Mouse (Mus musculus) heart, embryonic 16.5 days (tissue): Measurements from ENCODE around the gene Angptl8. TPM values are rescaled to one million over a fixed set of nuclear protein-coding genes. Genes with fewer than 3 reads are reported as not detected.

ENCODE experiments used
- ATAC-seq: fragments of 200-750 bp; cut with Nextera tagmentation; replicated peaks from 2 replicates; pipeline ENCODE4 v1.8.0; 2017; ENCODE audit warnings: moderate number of reproducible peaks; ENCODE audit not compliant: insufficient read depth, low FRiP score; ENCODE audit errors: extremely low read depth
- H3K27ac ChIP-seq: fragments of 300-500 bp; sonication (generic); 2 replicates; pipeline ENCODE4 v1.5.1; 2014; ENCODE audit warnings: mild to moderate bottlenecking, low read length, control low read depth, moderate library complexity
- H3K27me3 ChIP-seq: fragments of 300-500 bp; sonication (generic); 2 replicates; pipeline ENCODE4 v1.6.1; 2014; ENCODE audit warnings: low read length, mixed read lengths; ENCODE audit not compliant: control insufficient read depth, insufficient read depth
- H3K36me3 ChIP-seq: fragments of 300-500 bp; sonication (generic); 2 replicates; pipeline ENCODE4 v1.6.1; 2014; ENCODE audit not compliant: control insufficient read depth, insufficient read depth
- H3K4me1 ChIP-seq: fragments of 300-500 bp; sonication (generic); 2 replicates; pipeline ENCODE4 v1.6.1; 2014; ENCODE audit warnings: low read length, mixed read lengths; ENCODE audit not compliant: control insufficient read depth, insufficient read depth
- H3K4me2 ChIP-seq: fragments of 300-500 bp; sonication (generic); 2 replicates; pipeline ENCODE4 v1.6.1; 2014; ENCODE audit warnings: low read depth, mild to moderate bottlenecking, control low read depth, low read length
- H3K4me3 ChIP-seq: fragments of 300-500 bp; sonication (generic); 2 replicates; pipeline ENCODE4 v1.5.1; 2014; ENCODE audit warnings: mild to moderate bottlenecking, control low read depth, low read length
- H3K9ac ChIP-seq: fragments of 300-500 bp; sonication (generic); 2 replicates; pipeline ENCODE4 v1.6.1; 2014; ENCODE audit warnings: low read length, control low read depth
- H3K9me3 ChIP-seq: fragments of 300-500 bp; sonication (generic); replicated peaks from 2 replicates; pipeline ENCODE4 v1.6.1; 2016; ENCODE audit warnings: low read length; ENCODE audit not compliant: control insufficient read depth
- WGBS: fragments of 180-500 bp; shearing (Covaris S2); extraction: QIAGEN DNeasy Blood & Tissue Kit; methylation state at CpG from one replicate; pipeline ENCODE4 v1.1.7; 2014; 5-methylcytosine and 5-hydroxymethylcytosine counted together
- polyA plus RNA-seq: library from polyadenylated mRNA; unstranded; fragments of >200 nt; fragmentation: Nextera tagmentation; extraction: Ambion mirVana; gene quantifications from 2 replicates; pipeline ENCODE4 v1.2.1, GENCODE M21; 2015

The Angptl8 gene
- polyA plus RNA-seq, 1 experiment from 2014 or later, result 1.7 TPM

DNA sequence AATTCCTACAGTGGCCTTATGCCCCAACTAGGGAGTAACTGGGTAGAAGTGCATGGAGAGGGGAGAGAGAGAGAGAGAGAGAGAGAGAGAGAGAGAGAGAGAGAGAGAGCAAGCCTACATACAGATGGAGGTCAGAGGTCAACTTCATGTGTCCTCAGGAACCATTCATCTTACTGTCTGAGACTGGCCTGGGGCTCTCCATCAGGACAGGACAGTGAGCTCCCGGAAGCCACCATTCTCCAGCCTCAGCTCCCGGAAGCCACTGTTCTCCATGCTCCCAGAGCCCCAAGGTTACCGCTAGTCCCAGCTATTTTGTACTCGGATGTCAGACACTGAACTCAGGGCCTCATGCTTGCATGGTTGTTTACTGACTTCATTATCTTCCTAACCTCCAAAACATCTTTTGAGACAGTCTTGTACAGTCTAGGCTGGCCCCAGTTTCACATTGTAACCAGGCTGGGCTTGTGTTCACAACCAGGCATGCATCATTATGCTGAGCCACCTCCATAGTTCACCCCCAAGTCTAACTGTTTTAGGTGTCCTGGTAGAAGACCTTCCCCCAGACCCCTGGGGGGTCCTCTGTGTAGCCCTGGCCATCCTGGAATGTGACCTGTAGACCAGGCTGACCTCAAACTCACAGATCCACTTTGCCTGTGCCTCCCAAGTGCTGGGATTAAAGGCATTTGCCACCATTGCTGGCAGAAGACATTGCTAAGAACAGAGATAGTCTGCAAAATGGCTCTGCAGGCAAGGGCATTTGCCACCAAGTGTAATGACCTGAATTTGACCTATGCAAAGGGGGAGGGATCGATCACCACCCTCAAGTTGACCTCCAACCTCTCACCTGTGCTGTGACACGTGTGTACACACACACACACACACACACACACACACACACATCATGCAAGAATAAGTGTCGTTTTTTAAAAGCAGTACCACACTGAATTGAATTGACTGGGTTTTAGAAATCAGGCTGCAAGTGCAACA, 14.7 kb downstream of the Angptl8 start:
- WGBS, result 66% methylated on average over 7 of the region's 7 CpGs
- peak overlapping the region; percentile 19; the same call in 1 of the 2 replicates for H3K27ac ChIP-seq
- H3K9ac ChIP-seq, result no peak overlapping the region
- peak overlapping the region; percentile 63; the same call in 1 of the 2 replicates for H3K4me2 ChIP-seq
- no peaks in the 10 kb centered on the region for H3K27me3 ChIP-seq
- no peak overlapping the region; the same call in 1 of the 2 replicates for H3K4me3 ChIP-seq
- H3K9me3 ChIP-seq, result no peaks in the 10 kb centered on the region
- ATAC-seq, result no peak
- no peaks in the 10 kb centered on the region; the same call in 1 of the 2 replicates for H3K36me3 ChIP-seq
- H3K4me1 ChIP-seq, result peaks cover 24% of the 10 kb centered on the region

- WGBS, result 81% methylated on average over 3 of the region's 3 CpGs
- Histone ChIP-seq H3K9ac (peak overlapping the region; percentile 83), H3K9me3 (no peaks in the 10 kb centered on the region), H3K27ac (peak overlapping the region; percentile 71), H3K4me3 (peak overlapping the region; percentile 67), H3K4me1 (peaks cover 19% of the 10 kb centered on the region), H3K4me2 (peak overlapping the region; percentile 63), H3K36me3 (no peaks in the 10 kb centered on the region), H3K27me3 (no peaks in the 10 kb centered on the region)
- no peak for ATAC-seq
These were observed 15.8 kb downstream of the Angptl8 start for GRCm38 (mm10) chr9:21851084-21851483.

DNA sequence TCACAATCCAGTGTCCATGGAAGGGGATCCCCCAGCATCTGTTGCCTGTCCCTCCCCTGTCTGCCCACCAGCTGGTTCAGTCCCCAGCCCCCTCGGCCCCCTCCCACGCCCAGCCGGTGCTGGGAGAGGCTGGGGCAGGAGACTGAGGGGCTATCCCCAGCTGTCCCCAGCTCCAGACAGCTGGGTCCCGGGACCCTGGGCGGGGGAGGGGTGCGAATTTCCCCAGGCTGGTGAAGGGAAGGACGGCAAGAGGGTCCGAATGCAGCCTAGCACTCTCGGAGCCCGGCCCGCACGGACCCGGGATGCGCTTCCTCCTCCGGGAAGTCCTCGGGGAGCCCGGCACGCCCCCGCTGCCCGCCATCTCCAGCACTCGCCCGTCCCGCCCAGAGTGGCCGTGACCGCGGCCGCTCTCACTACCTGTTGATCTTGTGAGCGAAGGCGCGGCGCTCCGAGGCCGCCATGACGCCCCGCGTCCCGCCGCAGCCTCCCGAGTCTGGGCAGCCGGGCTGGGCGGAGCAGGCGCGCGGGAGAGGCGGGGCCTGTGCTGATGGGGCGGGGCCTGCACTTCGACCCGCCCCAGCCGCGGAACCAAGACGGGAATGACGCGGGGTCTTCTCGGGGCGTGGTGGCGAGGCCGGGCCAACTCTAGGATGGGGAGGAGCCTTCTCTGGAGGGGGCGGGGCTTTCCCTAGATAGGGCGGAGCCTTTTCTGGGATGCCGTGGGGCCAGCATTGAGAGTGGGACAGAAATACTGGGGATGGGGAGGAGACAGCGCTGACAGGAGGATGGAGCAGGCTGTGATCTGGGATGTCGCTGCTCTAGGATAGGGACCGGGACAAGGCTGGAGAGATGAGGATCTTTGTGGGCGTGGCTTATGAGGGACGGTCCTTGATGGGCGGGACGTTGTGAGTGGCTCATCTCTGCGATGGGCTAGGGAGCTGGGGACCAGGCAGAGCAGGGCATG, 17.1 kb downstream of the Angptl8 start, which contains the start of gene Dock6:
Gene Dock6 (minus strand): TSS at position 508 of the 964 bp plus-strand sequence.
- Histone ChIP-seq H3K9ac (peak within 1 kb of the TSS; percentile 83), H3K9me3 (no peaks in the 10 kb centered on the region), H3K4me2 (peak within 1 kb of the TSS; percentile 63), H3K27ac (peak within 1 kb of the TSS; percentile 71), H3K4me3 (peak within 1 kb of the TSS; percentile 67), H3K36me3 (no peaks in the 10 kb centered on the region), H3K4me1 (peaks cover 8% of the 10 kb centered on the region), H3K27me3 (no peaks in the 10 kb centered on the region)
- peak; percentile 92 for ATAC-seq
- WGBS, result 1% methylated on average over 67 of the region's 68 CpGs

- Histone ChIP-seq H3K4me3 (no peak overlapping the region), H3K27ac (no peak overlapping the region), H3K9ac (no peak overlapping the region), H3K4me1 (no peaks in the 10 kb centered on the region), H3K4me2 (no peak overlapping the region), H3K36me3 (no peaks in the 10 kb centered on the region), H3K9me3 (no peaks in the 10 kb centered on the region), H3K27me3 (no peaks in the 10 kb centered on the region)
- ATAC-seq, result no peak
- 66% methylated on average over 5 of the region's 5 CpGs for WGBS
These were observed 18.7 kb downstream of the Angptl8 start for GRCm38 (mm10) chr9:21853961-21854360.

- 82% methylated on average over 6 of the region's 6 CpGs for WGBS
- H3K4me1 ChIP-seq, result no peaks in the 10 kb centered on the region
- no peaks in the 10 kb centered on the region for H3K9me3 ChIP-seq
- no peak overlapping the region for H3K27ac ChIP-seq
- no peak overlapping the region for H3K4me3 ChIP-seq
- ATAC-seq, result no peak
- H3K9ac ChIP-seq, result no peak overlapping the region
- no peaks in the 10 kb centered on the region for H3K36me3 ChIP-seq
- no peak overlapping the region for H3K4me2 ChIP-seq
- no peaks in the 10 kb centered on the region for H3K27me3 ChIP-seq
These were observed 19.6 kb downstream of the Angptl8 start for GRCm38 (mm10) chr9:21854894-21855293.

DNA sequence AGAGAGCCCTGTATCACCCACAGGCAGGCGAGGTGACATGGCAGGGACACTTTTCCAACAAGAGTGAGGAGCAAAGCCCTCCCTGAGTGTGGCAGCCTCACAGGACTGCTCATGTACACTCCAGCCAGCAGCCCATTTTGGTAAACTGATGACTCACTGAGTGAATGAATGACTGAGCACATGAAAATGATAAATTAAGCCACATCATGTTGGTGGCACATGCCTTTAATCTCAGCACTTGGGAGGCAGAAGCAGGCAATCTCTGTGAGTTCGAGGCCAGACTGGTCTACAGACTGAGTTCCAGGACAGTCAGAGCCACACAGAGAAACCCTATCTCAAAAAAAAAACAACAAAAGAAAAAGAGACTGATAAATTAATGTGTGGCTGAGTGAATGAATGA, 22.2 kb downstream of the Angptl8 start:
- Histone ChIP-seq H3K27ac (peak overlapping the region; percentile 74), H3K9me3 (peaks cover 6% of the 10 kb centered on the region; the same call in 1 of the 2 replicates), H3K4me2 (no peak overlapping the region), H3K27me3 (no peaks in the 10 kb centered on the region), H3K4me1 (no peaks in the 10 kb centered on the region), H3K4me3 (no peak overlapping the region), H3K9ac (no peak overlapping the region), H3K36me3 (no peaks in the 10 kb centered on the region)
- ATAC-seq, result no peak
- WGBS, result 41% methylated on average over 2 of the region's 2 CpGs

DNA sequence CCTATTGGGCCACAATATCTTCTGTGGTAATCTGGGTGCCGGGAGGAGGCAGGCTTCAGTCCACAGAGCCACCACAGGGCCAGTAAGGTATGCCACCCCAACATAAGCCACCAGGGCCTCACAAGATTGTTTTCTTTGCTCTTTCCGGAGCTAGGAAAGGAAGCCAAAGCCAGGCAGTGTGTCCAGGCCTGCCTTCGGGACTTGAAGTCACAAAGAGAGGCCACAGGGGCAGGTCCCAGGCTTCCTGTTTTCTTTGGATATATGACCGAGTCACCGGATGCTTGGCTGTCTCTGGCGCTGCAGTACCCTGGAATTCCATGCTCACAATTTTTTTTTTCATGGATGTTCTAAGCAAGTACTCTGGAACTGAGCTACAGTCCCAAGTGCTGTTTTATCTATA, 22.8 kb downstream of the Angptl8 start:
- Histone ChIP-seq H3K4me3 (no peak overlapping the region), H3K36me3 (no peaks in the 10 kb centered on the region), H3K27me3 (no peaks in the 10 kb centered on the region), H3K9me3 (peaks cover 6% of the 10 kb centered on the region; the same call in 1 of the 2 replicates), H3K27ac (peak overlapping the region; percentile 74), H3K9ac (no peak overlapping the region), H3K4me2 (no peak overlapping the region), H3K4me1 (no peaks in the 10 kb centered on the region)
- ATAC-seq, result peak; percentile 90
- WGBS, result 39% methylated on average over 6 of the region's 6 CpGs

GRCm38 (mm10) chr9:21859606-21860005, 24.3 kb downstream of the Angptl8 start:
- H3K4me2 ChIP-seq, result no peak overlapping the region
- H3K9ac ChIP-seq, result no peak overlapping the region
- 76% methylated on average over 3 of the region's 3 CpGs for WGBS
- ATAC-seq, result no peak
- peaks cover 6% of the 10 kb centered on the region; the same call in 1 of the 2 replicates for H3K9me3 ChIP-seq
- no peaks in the 10 kb centered on the region for H3K27me3 ChIP-seq
- no peaks in the 10 kb centered on the region for H3K4me1 ChIP-seq
- no peaks in the 10 kb centered on the region for H3K36me3 ChIP-seq
- H3K27ac ChIP-seq, result no peak overlapping the region
- no peak overlapping the region for H3K4me3 ChIP-seq
